Mouse (Mus musculus) adipocyte (in vitro differentiated cells): Measurements from ENCODE around the gene Thoc6.

Experiments used
- DNase-seq: peaks from one replicate; pipeline ENCODE4 v3.0.0-alpha.2; 2016; ENCODE audit warnings: low spot score

Thoc6 gene

GRCm38 (mm10) chr17:23677236-23677679 lies 3.6 kb upstream of the Thoc6 start, which contains the start of gene Tnfrsf12a:
TSS of gene Tnfrsf12a (minus strand) at chr17:23677468.
- DNase-seq, result peak; percentile 82

DNA sequence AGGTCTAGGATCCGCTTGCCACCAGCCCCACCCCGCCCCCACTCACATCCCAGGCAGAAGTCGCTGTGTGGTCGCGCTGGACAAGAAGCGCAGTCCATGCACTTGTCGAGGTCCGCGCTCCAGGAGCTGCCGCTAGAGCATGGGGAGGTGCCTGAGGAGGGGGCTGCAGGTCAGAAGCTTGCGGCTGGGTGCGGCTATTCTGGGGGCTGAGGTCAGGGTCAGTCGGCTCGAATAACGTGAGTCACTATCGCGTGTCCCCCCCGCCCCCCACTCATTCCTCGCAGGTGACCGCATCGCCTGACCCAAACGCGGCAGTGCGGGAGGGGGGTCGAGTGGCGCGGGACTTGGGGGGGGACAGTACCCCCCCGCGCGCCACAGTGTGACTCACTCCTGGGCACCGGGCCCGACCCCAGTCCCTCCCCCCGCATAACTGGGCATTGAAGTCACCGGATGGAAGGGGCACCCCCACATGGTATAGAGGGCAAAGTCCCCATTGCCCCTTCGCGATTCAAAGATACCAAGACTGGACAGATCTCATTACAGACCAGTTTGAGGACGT lies 2.9 kb upstream of the Thoc6 start:
- DNase-seq, result peak; percentile 49

- peak; percentile 72 for DNase-seq
Observed at GRCm38 (mm10) chr17:23675564-23676281, 2.0 kb upstream of the Thoc6 start.

DNA sequence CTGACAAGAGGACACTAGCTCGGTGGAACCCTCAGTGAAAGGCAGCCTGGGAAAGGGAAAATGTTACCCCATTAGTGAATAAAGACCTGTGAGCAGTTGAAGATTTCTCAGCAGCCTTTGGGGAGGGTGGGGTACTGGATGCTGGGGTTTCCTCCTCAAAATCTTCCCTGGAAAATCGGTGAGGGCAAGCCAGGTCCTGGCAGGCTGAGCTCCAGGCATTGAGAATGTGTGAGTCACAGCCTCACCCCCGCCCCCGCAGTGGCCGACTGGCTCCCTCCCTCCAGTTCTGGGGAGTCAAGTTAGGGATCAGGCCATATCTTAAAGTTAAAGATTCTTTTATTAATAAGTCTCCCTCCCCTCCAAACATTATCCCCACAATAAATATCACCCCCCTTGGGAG lies 1.4 kb upstream of the Thoc6 start:
- DNase-seq, result peak; percentile 62

DNA sequence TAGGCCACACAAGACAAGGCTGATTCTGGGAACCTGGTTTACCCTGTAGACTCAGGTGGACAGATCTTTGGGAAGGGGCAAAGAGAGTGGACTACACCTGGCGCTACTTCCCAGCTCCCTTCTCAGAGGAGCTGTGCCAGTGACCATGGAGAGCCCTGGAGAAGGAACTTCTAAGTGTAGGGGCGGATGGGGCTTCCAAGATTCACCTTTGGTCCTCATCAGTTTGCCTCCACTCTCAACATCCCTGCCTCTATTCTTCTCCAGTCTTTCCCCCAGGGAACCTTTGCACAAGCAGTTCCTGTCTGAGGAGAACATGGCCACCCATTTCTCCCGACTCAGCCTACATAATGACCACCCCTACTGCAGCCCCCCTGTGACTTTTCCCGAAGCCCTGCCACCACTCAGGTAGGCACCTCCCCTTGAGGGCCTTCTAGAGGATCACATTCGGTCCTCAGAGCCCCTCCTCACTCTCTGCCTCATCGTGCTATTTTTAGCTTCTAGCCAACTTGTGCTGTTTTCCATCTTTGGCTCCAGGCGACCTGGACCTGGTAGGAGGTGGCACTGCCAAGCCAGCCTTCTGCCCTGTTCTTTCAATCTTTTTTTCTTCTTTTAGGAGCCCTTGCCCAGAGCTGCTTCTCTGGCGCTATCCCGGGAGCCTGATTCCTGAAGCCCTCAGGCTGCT lies 730 bp upstream of the Thoc6 start:
- peak; percentile 70 for DNase-seq

GRCm38 (mm10) chr17:23672761-23673160 lies 921 bp downstream of the Thoc6 start:
- DNase-seq, result no peak

DNA sequence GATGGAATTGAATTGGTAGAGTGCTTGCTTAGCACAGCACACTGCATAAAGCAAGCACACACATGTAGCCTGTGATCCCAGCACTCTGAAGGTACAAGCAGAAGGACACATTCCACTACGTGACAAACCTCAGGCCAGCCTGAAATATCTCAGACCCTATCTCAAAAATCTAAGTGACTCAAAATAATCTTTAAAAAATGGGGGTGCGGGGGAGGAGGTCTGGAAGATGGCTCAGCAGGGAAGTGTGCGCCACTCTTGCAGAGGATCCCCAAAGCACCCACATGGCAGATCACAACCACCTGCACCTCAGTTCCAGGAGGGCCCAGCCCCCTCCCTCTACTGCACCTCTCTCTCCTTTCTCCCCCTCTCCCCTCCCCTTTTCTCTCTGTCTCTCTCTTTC lies 2.2 kb downstream of the Thoc6 start:
- DNase-seq, result no peak

- no peak for DNase-seq
Observed at GRCm38 (mm10) chr17:23670516-23671074, 3.1 kb downstream of the Thoc6 start.

DNA sequence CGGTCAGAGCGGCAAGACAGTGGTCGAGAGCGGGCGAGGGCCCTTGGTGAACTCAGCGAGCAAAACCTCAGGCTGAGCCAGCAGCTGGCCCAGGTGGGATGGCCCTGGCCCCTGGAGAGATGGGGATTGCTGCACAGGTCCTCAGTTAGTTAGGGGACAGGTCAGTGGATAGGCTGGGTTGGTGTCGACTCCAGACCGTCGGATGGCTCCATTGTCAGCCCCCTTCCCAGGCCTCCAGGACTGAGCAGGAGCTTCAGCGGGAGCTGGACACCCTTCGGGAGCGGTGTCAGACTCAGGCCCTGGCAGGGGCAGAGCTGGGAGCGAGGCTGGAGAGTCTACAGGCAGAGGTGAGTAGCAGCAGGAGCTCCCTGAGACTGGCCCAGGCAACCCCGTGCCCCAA lies 8.2 kb downstream of the Thoc6 start:
- DNase-seq, result no peak

DNA sequence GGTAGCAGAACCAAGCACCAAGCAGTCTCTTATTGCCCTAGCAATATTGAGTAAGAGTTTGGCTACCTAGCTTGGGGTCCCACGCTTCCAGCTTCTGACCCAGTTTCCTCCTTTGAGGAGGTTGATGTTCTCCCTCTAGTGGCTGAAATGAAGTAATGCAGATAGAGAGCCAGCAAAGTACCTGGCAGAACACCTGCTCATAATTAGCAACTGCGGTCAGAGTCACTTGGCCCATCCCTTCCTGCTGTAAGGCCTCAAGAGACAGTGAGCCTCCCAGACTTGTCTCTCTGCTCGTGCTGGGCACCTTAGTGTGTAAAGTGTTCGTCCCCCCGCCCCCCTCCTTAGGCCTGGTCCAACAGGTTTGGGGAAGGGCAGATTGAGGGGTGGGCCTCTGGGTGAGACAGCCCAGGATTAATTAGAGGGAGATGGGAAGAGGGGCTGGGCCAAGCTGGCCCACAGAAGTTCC lies 9.1 kb downstream of the Thoc6 start:
- DNase-seq, result peak; percentile 42

DNA sequence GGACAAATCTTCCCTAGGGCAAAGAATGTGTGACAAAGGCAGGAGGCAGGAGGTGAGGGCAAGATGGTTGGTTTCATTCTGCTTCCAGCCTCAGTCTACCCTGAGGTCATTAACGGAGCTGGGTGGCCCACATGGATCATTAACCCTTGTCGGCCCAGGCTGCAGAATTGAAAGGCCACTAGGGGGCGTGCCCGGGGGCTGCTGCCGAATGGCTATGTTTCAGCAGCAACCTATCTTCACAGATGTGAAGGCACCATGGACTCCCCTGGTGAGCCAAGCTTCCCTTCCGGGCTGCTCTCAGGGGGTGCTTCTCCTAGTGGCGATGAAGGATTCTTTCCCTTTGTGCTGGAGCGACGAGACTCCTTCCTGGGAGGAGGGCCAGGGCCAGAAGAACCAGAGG lies 12.2 kb downstream of the Thoc6 start:
- DNase-seq, result no peak

- DNase-seq, result no peak
Observed at GRCm38 (mm10) chr17:23660876-23661200, 12.8 kb downstream of the Thoc6 start.

- DNase-seq, result no peak
Observed at GRCm38 (mm10) chr17:23660117-23660875, 13.4 kb downstream of the Thoc6 start, which contains the start of gene Bicdl2. TSS of gene Bicdl2 (plus strand) at chr17:23660506.

DNA sequence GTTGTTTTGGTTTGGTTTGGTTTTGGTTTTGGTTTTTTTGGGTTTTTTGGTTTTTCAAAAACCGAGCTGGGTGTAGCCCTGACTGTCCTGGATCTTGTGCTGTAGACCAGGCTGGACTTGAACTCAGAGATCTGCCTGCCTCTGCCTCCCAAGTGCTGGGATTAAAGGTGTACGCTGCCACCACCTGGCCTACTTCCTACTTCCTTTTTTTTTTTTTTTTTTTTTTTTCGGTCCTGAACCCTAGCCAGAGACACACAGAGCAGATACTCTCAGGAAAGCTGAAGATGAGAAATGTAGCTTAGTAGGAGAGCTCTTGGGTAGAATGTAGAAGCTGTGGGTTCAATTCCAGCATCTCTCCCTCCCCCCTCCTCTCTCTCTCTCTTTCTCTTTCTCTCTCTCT lies 15.2 kb downstream of the Thoc6 start:
- DNase-seq, result no peak

- DNase-seq, result no peak
Observed at GRCm38 (mm10) chr17:23654410-23654809, 19.3 kb downstream of the Thoc6 start.

GRCm38 (mm10) chr17:23654001-23654400 lies 19.7 kb downstream of the Thoc6 start:
- no peak for DNase-seq

DNA sequence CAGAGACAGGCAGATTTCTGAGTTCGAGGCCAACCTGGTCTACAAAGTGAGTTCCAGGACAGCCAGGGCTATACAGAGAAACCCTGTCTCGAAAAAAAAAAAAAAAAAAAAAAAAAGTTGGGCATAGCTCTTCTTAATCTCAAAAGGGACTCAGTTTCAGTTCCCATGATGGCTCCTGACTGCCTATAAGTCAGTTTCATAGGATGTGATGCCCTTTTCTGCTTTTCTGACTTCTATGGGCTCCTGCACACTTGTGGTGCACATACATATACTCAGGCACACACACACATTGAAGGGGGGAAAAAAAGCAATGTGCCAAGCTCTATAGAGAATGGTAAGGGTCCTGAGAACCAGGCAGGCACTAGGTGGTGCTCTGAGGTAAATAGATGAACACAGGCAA lies 20.4 kb downstream of the Thoc6 start:
- DNase-seq, result no peak

GRCm38 (mm10) chr17:23651363-23651762 lies 22.3 kb downstream of the Thoc6 start:
- DNase-seq, result no peak

DNA sequence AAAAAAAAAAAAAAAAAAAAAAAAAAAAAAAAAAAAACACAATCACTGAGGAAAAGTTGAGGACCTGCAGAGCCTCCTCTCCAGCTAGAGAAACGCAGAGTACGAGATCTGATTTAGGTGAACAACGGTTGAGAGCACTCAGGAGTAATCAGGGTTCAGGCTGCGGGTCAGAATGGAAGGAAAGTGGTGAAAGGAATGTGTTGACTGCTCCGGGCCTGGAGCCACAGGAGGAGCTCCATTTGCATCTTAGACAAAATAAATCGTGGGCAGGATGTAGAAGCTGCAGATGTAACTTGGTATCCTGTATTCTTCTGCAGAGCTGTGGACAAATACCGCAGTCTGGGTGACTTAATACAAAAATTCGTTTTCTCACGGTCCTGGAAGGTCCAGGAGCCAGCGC lies 27.8 kb downstream of the Thoc6 start:
- no peak for DNase-seq

DNA sequence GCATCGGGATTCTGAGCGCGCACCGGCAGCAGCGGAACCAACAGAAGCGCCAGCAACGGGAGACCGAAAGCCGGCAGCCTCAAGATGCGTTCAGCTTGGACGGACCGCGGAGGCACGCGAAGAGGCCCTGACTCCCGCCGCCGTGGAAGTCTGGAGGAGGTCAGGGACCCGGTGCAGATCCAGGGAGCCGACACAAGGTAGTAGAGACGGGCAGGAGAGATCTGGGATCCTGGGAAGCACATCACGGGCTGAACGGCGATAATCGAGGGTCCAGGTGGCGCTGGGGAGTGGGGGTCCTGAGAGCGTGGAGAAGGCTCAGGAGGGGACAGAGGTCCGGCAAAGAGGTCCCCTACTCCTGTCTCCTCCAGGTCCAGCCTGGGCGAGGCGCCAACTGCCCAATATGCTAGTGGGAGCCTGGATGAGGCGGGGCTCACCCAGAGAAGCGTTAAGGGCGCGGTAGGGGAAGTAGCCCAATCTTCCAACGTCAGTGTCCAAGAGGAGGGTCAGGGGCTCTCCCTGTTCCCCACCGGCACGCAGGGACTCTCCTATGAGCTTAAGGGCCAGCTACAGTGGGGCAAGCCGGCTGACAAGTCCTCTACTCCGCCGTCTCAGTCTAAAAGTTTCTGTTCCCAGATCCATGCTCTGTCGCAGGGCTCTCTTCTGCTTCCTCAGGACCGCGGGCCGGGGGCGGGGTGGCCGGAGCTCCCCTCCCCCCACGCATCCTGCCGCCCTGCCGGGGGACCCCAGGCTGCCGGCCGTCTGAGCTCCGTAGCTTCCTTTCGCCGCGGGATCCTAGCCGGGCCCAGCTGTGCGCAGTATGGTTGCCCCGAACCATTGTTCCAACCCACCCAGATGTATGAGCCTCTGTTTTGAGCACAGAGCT lies 28.8 kb downstream of the Thoc6 start, which contains the start of gene Mmp25:
Gene Mmp25, minus strand, starts transcription at position 665 of the 883 bp plus-strand sequence.
- DNase-seq, result no peak

- DNase-seq, result no peak
Observed at GRCm38 (mm10) chr17:23631241-23631640, 42.4 kb downstream of the Thoc6 start.
